20 mouse cellular contexts compared by ENCODE assay signal in the genomic region with DNA sequence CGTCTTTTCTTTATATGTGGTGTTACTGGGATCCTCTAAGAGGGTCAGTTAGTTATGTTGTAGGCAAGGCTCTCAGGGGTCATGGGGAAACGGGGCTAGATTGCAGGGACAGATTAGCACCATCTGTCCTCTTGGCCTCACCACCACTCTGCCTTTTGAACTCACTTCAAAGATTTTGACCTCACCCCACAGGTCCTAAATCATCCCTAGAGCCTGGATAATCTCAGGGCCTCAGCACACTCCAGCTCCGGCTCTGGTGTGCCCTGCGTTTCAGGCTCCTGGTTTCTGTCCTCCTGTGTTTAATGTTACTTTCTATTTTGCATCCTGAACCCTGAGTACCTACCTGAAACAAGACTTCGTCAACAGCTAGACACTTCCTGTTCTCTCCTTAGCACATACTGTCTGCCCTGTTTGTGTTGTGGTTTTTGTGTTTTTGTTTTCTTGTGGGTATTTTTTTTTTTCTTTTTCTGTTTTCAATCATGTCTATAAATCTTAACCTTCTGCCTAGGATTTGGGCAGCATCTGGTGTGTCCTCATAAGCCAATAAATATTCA. TPM values are rescaled to one million over a fixed set of nuclear protein-coding genes. Genes with fewer than 3 reads are reported as not detected.
A peak's percentile ranks its signal among the peaks of the same experiment; 100 is the strongest.
DNase-seq lines count a peak whose midpoint lies in the region; ATAC-seq and TF ChIP-seq lines count a peak whose summit lies in the region.
"Had no signal": no experiment of that assay in that cellular context is flagged by ENCODE, and none has a peak within 500 bp of the region (broad histone marks: within the 10 kb centered on the region; RNA-seq: fewer than 3 reads in every experiment).

No protein-coding gene starts in this region.

- no peak for ATAC-seq in neural tube, embryonic 12.5 days (ENCODE audit: low FRiP score, low read depth)
- no peak for ATAC-seq in neural tube, embryonic 15.5 days (ENCODE audit: low FRiP score)
- ATAC-seq: forebrain, embryonic 13.5 days had no signal

- peak; percentile 69 for DNase-seq in embryo, embryonic 10 days (ENCODE audit: low spot score)
- DNase-seq in limb, embryonic 10.5 days (ENCODE audit: low spot score): peak; percentile 60
- DNase-seq in yolk sac, embryonic 10.5 days (ENCODE audit: low spot score): peak; percentile 78
- DNase-seq in layer of hippocampus, adult 2 months (ENCODE audit: low spot score in 2 of 2): no peak
- no peak for DNase-seq in gastrocnemius, adult 2 months
- DNase-seq: cerebellum, adult 11-12 months; heart, adult 18-20 months; lung, adult 18-20 months; retina, postnatal 1 day had no signal

- no peak overlapping the region for H3K4me2 ChIP-seq in neural tube, embryonic 12.5 days (replicated peaks)
- no peak overlapping the region for H3K4me2 ChIP-seq in neural tube, embryonic 15.5 days
- H3K4me2 ChIP-seq: forebrain, embryonic 13.5 days; limb, embryonic 15.5 days; stomach, embryonic 15.5 days had no signal

- H3K4me3 ChIP-seq in neural tube, embryonic 12.5 days: no peak overlapping the region
- H3K4me3 ChIP-seq in neural tube, embryonic 15.5 days (replicated peaks): no peak overlapping the region
- H3K4me3 ChIP-seq in limb, embryonic 10.5 days: no peak overlapping the region
- no peak overlapping the region for H3K4me3 ChIP-seq in layer of hippocampus, adult 2 months
- no peak overlapping the region for H3K4me3 ChIP-seq in gastrocnemius, adult 2 months
- H3K4me3 ChIP-seq: forebrain, embryonic 13.5 days; limb, embryonic 15.5 days; stomach, embryonic 15.5 days had no signal

- 51% methylated on average over 5 of the region's 5 CpGs for whole genome bisulfite sequencing in neural tube, embryonic 12.5 days
- 45% methylated on average over 5 of the region's 5 CpGs for WGBS in neural tube, embryonic 15.5 days
- WGBS in limb, embryonic 10.5 days: 8% methylated on average over 5 of the region's 5 CpGs

- no peak overlapping the region for H3K9ac ChIP-seq in neural tube, embryonic 12.5 days
- no peak overlapping the region for H3K9ac ChIP-seq in neural tube, embryonic 15.5 days (replicated peaks)
- H3K9ac ChIP-seq: forebrain, embryonic 13.5 days; limb, embryonic 15.5 days; stomach, embryonic 15.5 days had no signal

- no peaks in the 10 kb centered on the region for H3K36me3 ChIP-seq in neural tube, embryonic 12.5 days
- no peaks in the 10 kb centered on the region for H3K36me3 ChIP-seq in neural tube, embryonic 15.5 days
- H3K36me3 ChIP-seq in limb, embryonic 10.5 days: no peaks in the 10 kb centered on the region
- H3K36me3 ChIP-seq: limb, embryonic 15.5 days; stomach, embryonic 15.5 days had no signal

- intact Hi-C loops in gastrocnemius, adult 2 months (cut with DNase I): no loop called here

- no peaks in the 10 kb centered on the region for H3K27me3 ChIP-seq in neural tube, embryonic 12.5 days (replicated peaks)
- no peaks in the 10 kb centered on the region for H3K27me3 ChIP-seq in neural tube, embryonic 15.5 days (replicated peaks)
- H3K27me3 ChIP-seq in limb, embryonic 10.5 days (ENCODE audit: low read depth, poor library complexity, severe bottlenecking): no peaks in the 10 kb centered on the region
- H3K27me3 ChIP-seq: forebrain, embryonic 13.5 days; limb, embryonic 15.5 days; stomach, embryonic 15.5 days had no signal

- TF ChIP-seq CTCF in layer of hippocampus, adult 2 months (conservative IDR thresholded peaks at IDR 0.05): no peak
- TF ChIP-seq CTCF in gastrocnemius, adult 2 months (IDR thresholded peaks at IDR 0.05): no peak

- peaks cover 15% of the 10 kb centered on the region; the same call in 1 of the 2 replicates for H3K4me1 ChIP-seq in neural tube, embryonic 12.5 days
- H3K4me1 ChIP-seq in neural tube, embryonic 15.5 days: peaks cover 23% of the 10 kb centered on the region
- peaks cover 72% of the 10 kb centered on the region for H3K4me1 ChIP-seq in limb, embryonic 10.5 days

- H3K9me3 ChIP-seq in neural tube, embryonic 12.5 days: no peaks in the 10 kb centered on the region
- no peaks in the 10 kb centered on the region for H3K9me3 ChIP-seq in neural tube, embryonic 15.5 days (replicated peaks)
- no peaks in the 10 kb centered on the region for H3K9me3 ChIP-seq in limb, embryonic 10.5 days (replicated peaks)
- H3K9me3 ChIP-seq: forebrain, embryonic 13.5 days; limb, embryonic 15.5 days; stomach, embryonic 15.5 days had no signal

- H3K27ac ChIP-seq in neural tube, embryonic 12.5 days: peak overlapping the region; percentile 32; the same call in 1 of the 2 replicates
- no peak overlapping the region for H3K27ac ChIP-seq in neural tube, embryonic 15.5 days (replicated peaks)
- peak overlapping the region; percentile 63 for H3K27ac ChIP-seq in limb, embryonic 10.5 days
- no peak overlapping the region for H3K27ac ChIP-seq in layer of hippocampus, adult 2 months
- H3K27ac ChIP-seq in gastrocnemius, adult 2 months: no peak overlapping the region
- H3K27ac ChIP-seq: kidney, postnatal 0 days; limb, embryonic 15.5 days; macrophage; stomach, embryonic 15.5 days had no signal

RNA-seq across cellular contexts. Expression of gene Cpa5, which starts 18.9 kb away (rescaled TPM):
- not detected in 2 replicates for polyA plus RNA-seq in neural tube, embryonic 12.5 days (2016; fragmentation: Nextera tagmentation; extraction: Ambion mirVana)
- 0.11 TPM in 1 of 2 replicates, not detected in the other for polyA plus RNA-seq in neural tube, embryonic 15.5 days (2015; fragmentation: Nextera tagmentation; extraction: Ambion mirVana)
- polyA plus RNA-seq in limb, embryonic 10.5 days (2016; fragmentation: Nextera tagmentation; extraction: Ambion mirVana): 0.23 and 0.35 TPM in 2 replicates
- not detected for total RNA-seq in layer of hippocampus, adult 2 months (2021)
- not detected for total RNA-seq in gastrocnemius, adult 2 months (2021)
- total RNA-seq: common myeloid progenitor, adult 5-6 weeks; heart, adult 18-20 months; neutrophil, adult 5-6 weeks had no signal
- polyA plus RNA-seq: macrophage; small intestine, adult 2 months; thymus, postnatal 0 days had no signal

RNA-seq across cellular contexts. Expression of gene Cpa4, which starts 23.8 kb away (rescaled TPM):
- 1.2 and 1.9 TPM in 2 replicates for polyA plus RNA-seq in neural tube, embryonic 12.5 days (2016; fragmentation: Nextera tagmentation; extraction: Ambion mirVana)
- 0.54 and 0.75 TPM in 2 replicates for polyA plus RNA-seq in neural tube, embryonic 15.5 days (2015; fragmentation: Nextera tagmentation; extraction: Ambion mirVana)
- 1.1 and 1.4 TPM in 2 replicates for polyA plus RNA-seq in limb, embryonic 10.5 days (2016; fragmentation: Nextera tagmentation; extraction: Ambion mirVana)
- total RNA-seq in layer of hippocampus, adult 2 months (2021): not detected
- not detected for total RNA-seq in gastrocnemius, adult 2 months (2021)
- total RNA-seq: common myeloid progenitor, adult 5-6 weeks; heart, adult 18-20 months; neutrophil, adult 5-6 weeks had no signal
- polyA plus RNA-seq: macrophage; small intestine, adult 2 months; thymus, postnatal 0 days had no signal

RNA-seq across cellular contexts. Expression of gene Cpa1, which starts 47.1 kb away (rescaled TPM):
- polyA plus RNA-seq in neural tube, embryonic 12.5 days (2016; fragmentation: Nextera tagmentation; extraction: Ambion mirVana): 0.18 and 0.37 TPM in 2 replicates
- polyA plus RNA-seq in neural tube, embryonic 15.5 days (2015; fragmentation: Nextera tagmentation; extraction: Ambion mirVana): 0.50 and 7.6 TPM in 2 replicates
- polyA plus RNA-seq in limb, embryonic 10.5 days (2016; fragmentation: Nextera tagmentation; extraction: Ambion mirVana): 0.38 TPM in 2 replicates
- total RNA-seq in layer of hippocampus, adult 2 months (2021): not detected
- total RNA-seq in gastrocnemius, adult 2 months (2021): not detected
- total RNA-seq: common myeloid progenitor, adult 5-6 weeks; heart, adult 18-20 months; neutrophil, adult 5-6 weeks had no signal
- polyA plus RNA-seq: macrophage had no signal

RNA-seq across cellular contexts. Expression of gene Cpa2, which starts 50.5 kb away (rescaled TPM):
- polyA plus RNA-seq in neural tube, embryonic 12.5 days (2016; fragmentation: Nextera tagmentation; extraction: Ambion mirVana): 8.2 and 8.5 TPM in 2 replicates
- polyA plus RNA-seq in neural tube, embryonic 15.5 days (2015; fragmentation: Nextera tagmentation; extraction: Ambion mirVana): 11.3 and 20.3 TPM in 2 replicates
- 109 and 110 TPM in 2 replicates for polyA plus RNA-seq in limb, embryonic 10.5 days (2016; fragmentation: Nextera tagmentation; extraction: Ambion mirVana)
- under 1 TPM in 1 of 2 experiments, not detected in 1; 0.64 TPM for total RNA-seq in layer of hippocampus, adult 2 months (2021)
- not detected for total RNA-seq in gastrocnemius, adult 2 months (2021)
- total RNA-seq: common myeloid progenitor, adult 5-6 weeks; neutrophil, adult 5-6 weeks had no signal

Comparison
In these comparisons a context has a peak if more than half of its experiments do, and no peak if none do; other contexts are left out.
1. H3K27ac ChIP-seq: peak in neural tube, embryonic 12.5 days (single experiment) and limb, embryonic 10.5 days (single experiment); none in neural tube, embryonic 15.5 days (single experiment), layer of hippocampus, adult 2 months (single experiment) and gastrocnemius, adult 2 months (single experiment).
2. DNase-seq: peak in embryo, embryonic 10 days (single experiment), limb, embryonic 10.5 days (single experiment) and yolk sac, embryonic 10.5 days (single experiment); none in layer of hippocampus, adult 2 months (0 of 2) and gastrocnemius, adult 2 months (single experiment).